Mouse (Mus musculus): Measurements from ENCODE around the gene Asic2. TPM values are rescaled to one million over a fixed set of nuclear protein-coding genes. Genes with fewer than 3 reads are reported as not detected.

Asic2 gene
- not detected for total RNA-seq (2023)

GRCm38 (mm10) chr11:81968401-81968881, at the start of gene Asic2:
Gene Asic2, minus strand, starts transcription at chr11:81968457.

GRCm38 (mm10) chr11:81860250-81860972, 107.8 kb downstream of the Asic2 start, which contains the start of gene 5530401A14Rik:
Gene 5530401A14Rik, plus strand, starts transcription at chr11:81860673.

GRCm38 (mm10) chr11:80858065-80858464, 1110.2 kb downstream of the Asic2 start, which contains the start of gene Spaca3:
Gene Spaca3, plus strand, starts transcription at chr11:80858365.

Other genes starting within 250 kb of the Asic2 start
- not detected for gene 5530401A14Rik, start 107.8 kb downstream of the Asic2 start, total RNA-seq (2023)
- gene Ccl2, start 67.1 kb upstream of the Asic2 start, total RNA-seq (2023), result not detected
- gene Gm17268, start 70.1 kb upstream of the Asic2 start, total RNA-seq (2023), result not detected
- not detected for gene Ccl7, start 77.3 kb upstream of the Asic2 start, total RNA-seq (2023)
- not detected for gene Ccl11, start 89.4 kb upstream of the Asic2 start, total RNA-seq (2023)
- gene Ccl12, start 133.4 kb upstream of the Asic2 start, total RNA-seq (2023), result not detected
- not detected for gene Ccl8, start 146.7 kb upstream of the Asic2 start, total RNA-seq (2023)

Measured in CD4-positive naive resting alpha-beta T cell, adult 76 days (primary cell).